Mouse (Mus musculus) E14TG2a.4 (cell line): ENCODE data around the gene Prkn.

ENCODE experiments used
- H3K27me3 ChIP-seq: 2 replicates; pipeline ENCODE4 v1.6.1; 2014; ENCODE audit warnings: low read length, control low read depth; ENCODE audit not compliant: insufficient read depth
- H3K36me3 ChIP-seq: 2 replicates; pipeline ENCODE4 v1.6.1; 2014; ENCODE audit warnings: low read length, control low read depth; ENCODE audit not compliant: insufficient read depth
- H3K4me1 ChIP-seq: replicated peaks from 2 replicates; pipeline ENCODE4 v1.6.1; 2014; ENCODE audit warnings: low read depth, low read length, control low read depth
- H3K4me3 ChIP-seq: replicated peaks from 2 replicates; pipeline ENCODE4 v1.5.1; 2014; ENCODE audit warnings: mild to moderate bottlenecking, low read length
- H3K9me3 ChIP-seq: 2 replicates; pipeline ENCODE4 v1.6.1; 2014; ENCODE audit warnings: low read length, control low read depth
- CTCF ChIP-seq: conservative IDR thresholded peaks from 2 replicates; pipeline ENCODE4 v1.5.1; 2014; ENCODE audit warnings: low read length
- NANOG ChIP-seq: IDR thresholded peaks from 2 replicates; pipeline ENCODE4 v1.6.1; 2014; ENCODE audit warnings: borderline replicate concordance, low read length, mixed read lengths
- POU5F1 ChIP-seq: IDR thresholded peaks from 2 replicates; pipeline ENCODE4 v1.6.1; 2014; ENCODE audit warnings: low read length, borderline replicate concordance

Gene Prkn

GRCm38 (mm10) chr17:11881110-11881820 is 1041.1 kb downstream of the Prkn start:
- H3K27me3 ChIP-seq, result no peaks in the 10 kb centered on the region; the same call in 1 of the 2 replicates
- TF ChIP-seq NANOG (no peak), CTCF (no peak), POU5F1 (no peak)
- H3K4me3 ChIP-seq, result no peak overlapping the region
- no peaks in the 10 kb centered on the region for H3K36me3 ChIP-seq
- H3K4me1 ChIP-seq, result peaks cover 10% of the 10 kb centered on the region
- H3K9me3 ChIP-seq, result no peaks in the 10 kb centered on the region

- no peaks in the 10 kb centered on the region for H3K9me3 ChIP-seq
- H3K36me3 ChIP-seq, result no peaks in the 10 kb centered on the region
- no peaks in the 10 kb centered on the region; the same call in 1 of the 2 replicates for H3K27me3 ChIP-seq
- peaks cover 8% of the 10 kb centered on the region; the same call in 1 of the 2 replicates for H3K4me1 ChIP-seq
- no peak overlapping the region for H3K4me3 ChIP-seq
- no peak for TF ChIP-seq POU5F1
- no peak for TF ChIP-seq CTCF
- no peak for TF ChIP-seq NANOG
These were observed 1045.4 kb downstream of the Prkn start for GRCm38 (mm10) chr17:11885601-11886000.

GRCm38 (mm10) chr17:11886963-11887362 is 1046.8 kb downstream of the Prkn start:
- Histone ChIP-seq H3K4me3 (no peak overlapping the region), H3K36me3 (no peaks in the 10 kb centered on the region), H3K9me3 (no peaks in the 10 kb centered on the region), H3K27me3 (no peaks in the 10 kb centered on the region; the same call in 1 of the 2 replicates), H3K4me1 (peaks cover 8% of the 10 kb centered on the region; the same call in 1 of the 2 replicates)
- TF ChIP-seq NANOG (no peak), POU5F1 (no peak), CTCF (no peak; the same call in 1 of the 2 replicates)

- Histone ChIP-seq H3K4me1 (peaks cover 8% of the 10 kb centered on the region; the same call in 1 of the 2 replicates), H3K36me3 (no peaks in the 10 kb centered on the region), H3K9me3 (no peaks in the 10 kb centered on the region), H3K4me3 (no peak overlapping the region), H3K27me3 (no peaks in the 10 kb centered on the region; the same call in 1 of the 2 replicates)
- TF ChIP-seq POU5F1 (no peak), CTCF (no peak), NANOG (no peak)
These were observed 1047.5 kb downstream of the Prkn start for GRCm38 (mm10) chr17:11887591-11888205.

GRCm38 (mm10) chr17:11888806-11889205 is 1048.6 kb downstream of the Prkn start:
- no peaks in the 10 kb centered on the region for H3K36me3 ChIP-seq

GRCm38 (mm10) chr17:11900300-11900699 is 1060.1 kb downstream of the Prkn start:
- Histone ChIP-seq H3K4me1 (no peaks in the 10 kb centered on the region), H3K9me3 (0 out of 2 replicates have a peak, but pooled peaks cover 5% of the 10 kb centered on the region), H3K36me3 (no peaks in the 10 kb centered on the region), H3K27me3 (peaks cover 3% of the 10 kb centered on the region; the same call in 1 of the 2 replicates), H3K4me3 (no peak overlapping the region)
- TF ChIP-seq POU5F1 (no peak), NANOG (no peak), CTCF (no peak)

More at GRCm38 (mm10) chr17:11888806-11889205, 1048.6 kb downstream of the Prkn start:
- Histone ChIP-seq H3K4me3 (no peak overlapping the region), H3K27me3 (peaks cover under 1% of the 10 kb centered on the region), H3K4me1 (peaks cover 8% of the 10 kb centered on the region; the same call in 1 of the 2 replicates), H3K9me3 (no peaks in the 10 kb centered on the region)
- TF ChIP-seq CTCF (no peak), POU5F1 (no peak), NANOG (no peak)

GRCm38 (mm10) chr17:11901731-11902130 is 1061.5 kb downstream of the Prkn start:
- Histone ChIP-seq H3K4me3 (no peak overlapping the region), H3K9me3 (0 out of 2 replicates have a peak, but pooled peaks cover 3% of the 10 kb centered on the region), H3K27me3 (peaks cover 2% of the 10 kb centered on the region; the same call in 1 of the 2 replicates), H3K36me3 (no peaks in the 10 kb centered on the region), H3K4me1 (no peaks in the 10 kb centered on the region)
- TF ChIP-seq CTCF (no peak), NANOG (no peak), POU5F1 (no peak)

GRCm38 (mm10) chr17:11903001-11903400 is 1062.8 kb downstream of the Prkn start:
- H3K4me3 ChIP-seq, result no peak overlapping the region
- peaks cover 6% of the 10 kb centered on the region for H3K27me3 ChIP-seq
- H3K9me3 ChIP-seq, result peaks cover 3% of the 10 kb centered on the region; the same call in 1 of the 2 replicates
- no peaks in the 10 kb centered on the region for H3K36me3 ChIP-seq
- TF ChIP-seq POU5F1 (no peak), NANOG (no peak), CTCF (peak; percentile 70)
- no peaks in the 10 kb centered on the region for H3K4me1 ChIP-seq
